Mouse (Mus musculus) testis, adult 2 months (tissue): ENCODE results near the gene Zfp462.

Experiments used
- CTCF ChIP-seq: fragments of 200-500 bp; IDR thresholded peaks from 2 replicates; pipeline ENCODE4 v1.5.1; 2012; ENCODE audit warnings: low read depth, mild to moderate bottlenecking, inconsistent platforms, low read length, moderate library complexity; ENCODE audit not compliant: control insufficient read depth, insufficient read depth, insufficient replicate concordance
- POLR2A ChIP-seq: fragments of 200-500 bp; IDR thresholded peaks from 2 replicates; pipeline ENCODE4 v1.6.1; 2012; ENCODE audit warnings: low read depth, mild to moderate bottlenecking, inconsistent platforms, low read length, moderate library complexity; ENCODE audit not compliant: control insufficient read depth

GRCm38 (mm10) chr4:55077133-55077889 lies 132.5 kb downstream of the Zfp462 start:
- TF ChIP-seq CTCF (no peak), POLR2A (no peak)
